Mouse (Mus musculus): ENCODE measurements at regions not wholly inside any gene's neighbourhood (a gene's known extent, or its start where the extent isn't known, plus 50 kb on each side); places are given as distances from the start of the nearest gene placed in this dataset.
"Not testable (repeated sequence)": the region's sequence is repeated elsewhere in the genome, so short reads cannot be mapped to it uniquely, and the experiment has no call there.

DNA sequence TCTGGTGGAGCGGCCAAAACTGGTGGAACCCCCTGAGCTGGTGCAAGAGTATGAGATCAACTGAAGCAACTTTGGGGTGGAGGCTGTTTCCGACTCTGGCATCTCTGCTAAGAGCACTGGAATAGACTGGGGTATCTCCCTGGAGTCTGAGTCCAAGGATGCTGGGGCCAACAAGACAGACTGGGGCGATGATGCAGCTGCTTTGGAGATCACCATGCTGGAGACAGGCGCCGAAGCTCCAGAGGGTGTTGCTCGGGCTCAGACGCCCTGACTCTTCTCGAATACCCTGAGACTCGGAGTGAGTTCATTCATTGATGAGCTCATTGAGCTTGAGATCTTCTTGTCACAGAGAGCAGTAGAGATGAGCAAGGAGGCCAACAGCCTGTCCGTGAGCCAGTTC, 194.6 kb upstream of the Hsf2 start:
- DNase-seq (ENCODE audit: low read depth, low spot score): no peak

DNA sequence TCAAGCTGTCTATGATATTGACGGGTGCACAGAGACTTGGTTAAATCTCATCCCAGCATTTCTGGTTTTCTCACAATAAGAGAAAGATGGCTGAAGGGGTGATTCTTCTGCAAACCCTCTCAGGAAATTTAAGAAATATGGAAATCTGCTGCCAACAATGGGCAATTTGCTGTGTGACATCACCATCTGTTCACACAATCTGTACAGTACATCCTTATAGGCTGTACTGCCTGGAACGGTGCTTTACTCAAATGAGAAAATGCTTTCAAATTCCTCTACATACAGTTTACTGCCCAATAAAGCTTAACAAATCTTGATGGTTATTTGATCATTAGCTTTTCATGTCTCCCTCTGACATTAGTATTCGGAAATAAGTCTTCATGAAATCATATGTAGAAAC, 172.4 kb upstream of the Hsf2 start:
- DNase-seq (ENCODE audit: low read depth, low spot score): no peak

DNA sequence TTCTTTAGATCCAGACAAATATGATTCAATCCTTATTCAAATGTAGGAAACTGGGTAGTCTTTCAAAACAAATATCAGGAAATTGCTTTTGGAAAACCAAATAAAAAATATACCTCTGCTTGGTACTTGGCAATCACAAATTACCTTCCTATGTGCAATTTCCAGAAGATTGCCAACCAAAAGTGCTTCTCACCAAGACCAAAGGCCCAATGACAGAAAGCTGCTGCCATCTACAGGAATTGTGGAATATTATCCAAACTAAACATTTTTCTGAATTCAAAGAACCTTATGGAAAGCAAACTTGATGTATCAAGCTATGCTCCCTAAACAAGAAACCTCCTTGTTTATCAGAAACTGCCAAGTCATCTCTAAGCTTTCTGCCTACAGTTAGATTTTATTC, 169.1 kb upstream of the Hsf2 start:
- peak; percentile 5 for DNase-seq (ENCODE audit: low read depth, low spot score)

DNA sequence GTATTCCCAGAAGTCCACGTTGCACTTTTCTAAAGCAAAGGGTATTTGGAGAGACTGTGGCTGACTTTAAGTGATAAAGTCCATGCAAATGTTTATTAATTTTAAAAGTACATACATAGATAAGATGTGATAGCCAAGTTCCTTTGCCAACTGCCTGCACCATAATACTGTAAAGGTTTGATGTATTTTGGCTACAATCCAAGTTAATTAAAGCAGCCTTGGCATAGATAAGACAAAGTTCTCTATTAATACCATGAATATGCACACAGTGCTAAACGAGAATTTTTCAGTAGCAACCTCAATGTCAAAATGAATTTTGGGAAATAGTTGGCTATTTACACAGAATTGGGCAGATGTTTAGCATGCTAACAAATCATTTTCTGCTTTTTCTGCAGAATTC, 167.0 kb upstream of the Hsf2 start:
- no peak for DNase-seq (ENCODE audit: low read depth, low spot score)

- DNase-seq (ENCODE audit: low read depth, low spot score): no peak
Observed at GRCm38 (mm10) chr10:57322717-57323424, 163.3 kb upstream of the Hsf2 start.

DNA sequence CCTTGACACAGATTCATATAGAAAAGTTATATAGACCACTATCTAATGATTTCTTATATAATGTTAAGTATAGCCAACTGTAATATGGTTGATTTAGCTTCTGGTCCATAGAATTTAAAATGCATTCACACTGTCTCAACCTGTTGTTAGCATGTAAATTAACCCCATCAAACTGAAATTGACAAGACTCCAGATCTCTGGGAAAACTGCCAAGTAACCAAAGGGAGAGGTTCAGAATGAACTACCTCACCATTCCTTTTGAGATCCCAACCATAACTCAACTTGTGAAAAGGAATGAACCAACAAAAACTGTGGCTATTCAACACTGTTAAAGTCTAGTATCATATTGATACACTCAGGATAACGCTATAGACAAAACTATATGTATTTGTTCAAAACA, 162.0 kb upstream of the Hsf2 start:
- DNase-seq (ENCODE audit: low read depth, low spot score): no peak

GRCm38 (mm10) chr10:57362781-57363180, 123.4 kb upstream of the Hsf2 start:
- not testable (repeated sequence) for DNase-seq (ENCODE audit: low read depth, low spot score)
